Mouse (Mus musculus) ES-CJ7 (cell line): ENCODE measurements around the gene Slc25a35.
"Not testable (repeated sequence)": the region's sequence is repeated elsewhere in the genome, so short reads cannot be mapped to it uniquely, and the experiment has no call there.

Experiments used
- DNase-seq: peaks from one replicate; pipeline ENCODE4 v3.0.0; 2011; ENCODE audit warnings: low read depth, low spot score

Gene Slc25a35

GRCm38 (mm10) chr11:68961596-68961995 is 6.3 kb upstream of the Slc25a35 start:
- DNase-seq, result no peak

- DNase-seq, result not testable (repeated sequence)
Measured at GRCm38 (mm10) chr11:68962159-68962558, 5.8 kb upstream of the Slc25a35 start.

- DNase-seq, result no peak
Measured at GRCm38 (mm10) chr11:68963405-68963804, 4.5 kb upstream of the Slc25a35 start.

GRCm38 (mm10) chr11:68965050-68965449 is 2.9 kb upstream of the Slc25a35 start:
- DNase-seq, result no peak

- peak; percentile 55 for DNase-seq
Measured at GRCm38 (mm10) chr11:68965845-68966244, 2.1 kb upstream of the Slc25a35 start.

- no peak for DNase-seq
Measured at GRCm38 (mm10) chr11:68966554-68966953, 1.4 kb upstream of the Slc25a35 start.

- no peak for DNase-seq
Measured at GRCm38 (mm10) chr11:68968752-68969151, 821 bp downstream of the Slc25a35 start.

- no peak for DNase-seq
Measured at GRCm38 (mm10) chr11:68970232-68970631, 2.3 kb downstream of the Slc25a35 start.

GRCm38 (mm10) chr11:68973250-68974058 is 5.5 kb downstream of the Slc25a35 start:
- DNase-seq, result peak; percentile 94

GRCm38 (mm10) chr11:68974059-68974450 is 6.1 kb downstream of the Slc25a35 start:
- DNase-seq, result no peak

- no peak for DNase-seq
Measured at GRCm38 (mm10) chr11:68975085-68975484, 7.2 kb downstream of the Slc25a35 start, which contains the start of gene Rangrf. Gene Rangrf (minus strand): TSS chr11:68975185.

- DNase-seq, result no peak
Measured at GRCm38 (mm10) chr11:68975601-68976000, 7.7 kb downstream of the Slc25a35 start.

GRCm38 (mm10) chr11:68979320-68979733 is 11.4 kb downstream of the Slc25a35 start:
- no peak for DNase-seq

- DNase-seq, result no peak
Measured at GRCm38 (mm10) chr11:68980919-68981318, 13.0 kb downstream of the Slc25a35 start.

GRCm38 (mm10) chr11:68982639-68983369 is 14.9 kb downstream of the Slc25a35 start:
- DNase-seq, result peak; percentile 88

GRCm38 (mm10) chr11:68987365-68987882 is 19.5 kb downstream of the Slc25a35 start:
- DNase-seq, result no peak

GRCm38 (mm10) chr11:68988341-68988740 is 20.4 kb downstream of the Slc25a35 start:
- DNase-seq, result no peak

- no peak for DNase-seq
Measured at GRCm38 (mm10) chr11:68993122-68993521, 25.2 kb downstream of the Slc25a35 start.

GRCm38 (mm10) chr11:68994377-68994776 is 26.4 kb downstream of the Slc25a35 start:
- peak; percentile 51 for DNase-seq

GRCm38 (mm10) chr11:68997080-68997479 is 29.1 kb downstream of the Slc25a35 start:
- DNase-seq, result no peak

GRCm38 (mm10) chr11:69002782-69003181 is 34.9 kb downstream of the Slc25a35 start:
- DNase-seq, result not testable (repeated sequence)

- no peak for DNase-seq
Measured at GRCm38 (mm10) chr11:69003592-69003991, 35.7 kb downstream of the Slc25a35 start.
